Comparison of ENCODE assay signal across 21 mouse cellular contexts in genomic region chr8:61375205-61375604, GRCm38 (mm10).
"Had no signal": no experiment of that assay in that cellular context is flagged by ENCODE, and none has a peak within 500 bp of the region (broad histone marks: within the 10 kb centered on the region; RNA-seq: fewer than 3 reads in every experiment).

No protein-coding gene starts in this region.

- H3K36me3 ChIP-seq: heart, embryonic 15.5 days had no signal

- H3K4me2 ChIP-seq: forebrain, embryonic 15.5 days; heart, embryonic 11.5 days; heart, embryonic 13.5 days; heart, embryonic 15.5 days; hindbrain, embryonic 13.5 days; hindbrain, embryonic 15.5 days; limb, embryonic 13.5 days; limb, embryonic 15.5 days; liver, embryonic 12.5 days had no signal

- H3K4me1 ChIP-seq: heart, embryonic 15.5 days; limb, embryonic 13.5 days; limb, embryonic 15.5 days had no signal

- H3K4me3 ChIP-seq: forebrain, embryonic 15.5 days; heart, adult 2 months; heart, embryonic 13.5 days; heart, embryonic 15.5 days; hindbrain, embryonic 13.5 days; hindbrain, embryonic 15.5 days; limb, embryonic 13.5 days; limb, embryonic 15.5 days; liver, embryonic 12.5 days had no signal

- H3K27ac ChIP-seq: forebrain, embryonic 15.5 days; heart, adult 2 months; heart, embryonic 13.5 days; heart, embryonic 15.5 days; hindbrain, embryonic 13.5 days; hindbrain, embryonic 15.5 days; hindbrain, postnatal 0 days; limb, embryonic 13.5 days; limb, embryonic 15.5 days; liver, embryonic 12.5 days; liver, embryonic 14.5 days had no signal

- H3K27me3 ChIP-seq: forebrain, embryonic 15.5 days; heart, embryonic 15.5 days; hindbrain, embryonic 13.5 days; hindbrain, embryonic 15.5 days; limb, embryonic 13.5 days; limb, embryonic 15.5 days; liver, embryonic 12.5 days had no signal

- DNase-seq: forebrain, postnatal 0 days; gastrocnemius, postnatal 14 days; gastrocnemius, postnatal 36 days; heart, adult 2 months; heart, postnatal 14 days; heart, postnatal 36 days; layer of hippocampus, adult 9-11 months; layer of hippocampus, postnatal 36 days; left cerebral cortex, postnatal 4 days; lung, adult 18-20 months had no signal

- H3K9ac ChIP-seq: forebrain, embryonic 15.5 days; forebrain, postnatal 0 days; heart, embryonic 13.5 days; heart, embryonic 15.5 days; hindbrain, embryonic 13.5 days; hindbrain, embryonic 15.5 days; limb, embryonic 13.5 days; limb, embryonic 15.5 days; liver, embryonic 12.5 days; liver, embryonic 14.5 days had no signal

- H3K9me3 ChIP-seq: forebrain, embryonic 15.5 days; heart, embryonic 13.5 days; heart, embryonic 15.5 days; hindbrain, embryonic 13.5 days; hindbrain, embryonic 15.5 days; limb, embryonic 13.5 days; limb, embryonic 15.5 days; liver, embryonic 12.5 days had no signal

- ATAC-seq: forebrain, embryonic 15.5 days; forebrain, postnatal 0 days; hindbrain, postnatal 0 days; liver, embryonic 12.5 days had no signal
